Mouse (Mus musculus) forebrain, embryonic 13.5 days (tissue): Measurements from ENCODE around the gene Clhc1. TPM values are rescaled to one million over a fixed set of nuclear protein-coding genes. Genes with fewer than 3 reads are reported as not detected.
"Not testable (repeated sequence)": the region's sequence is repeated elsewhere in the genome, so short reads cannot be mapped to it uniquely, and the experiment has no call there.

ENCODE experiments used
- ATAC-seq: fragments of 200-750 bp; cut with Nextera tagmentation; 2 replicates; pipeline ENCODE4 v1.8.0; 2017
- H3K27ac ChIP-seq: fragments of 300-500 bp; sonication (generic); 2 replicates; pipeline ENCODE4 v1.5.1; 2015; ENCODE audit warnings: inconsistent platforms, mild to moderate bottlenecking, moderate library complexity
- H3K27me3 ChIP-seq: fragments of 300-500 bp; sonication (generic); 2 replicates; pipeline ENCODE4 v1.6.1; 2015; ENCODE audit warnings: mild to moderate bottlenecking, inconsistent platforms
- H3K36me3 ChIP-seq: fragments of 300-500 bp; sonication (generic); 2 replicates; pipeline ENCODE4 v1.6.1; 2015; ENCODE audit warnings: mild to moderate bottlenecking, inconsistent platforms; ENCODE audit not compliant: poor library complexity, severe bottlenecking
- H3K4me1 ChIP-seq: fragments of 300-500 bp; sonication (generic); 2 replicates; pipeline ENCODE4 v1.6.1; 2015; ENCODE audit warnings: inconsistent platforms
- H3K4me2 ChIP-seq: fragments of 300-500 bp; sonication (generic); 2 replicates; pipeline ENCODE4 v1.6.1; 2015; ENCODE audit warnings: inconsistent platforms, mild to moderate bottlenecking, moderate library complexity
- H3K4me3 ChIP-seq: fragments of 300-500 bp; sonication (generic); 2 replicates; pipeline ENCODE4 v1.5.1; 2015; ENCODE audit warnings: mild to moderate bottlenecking, inconsistent platforms
- H3K9ac ChIP-seq: fragments of 300-500 bp; sonication (generic); 2 replicates; pipeline ENCODE4 v1.6.1; 2015; ENCODE audit warnings: mild to moderate bottlenecking, inconsistent platforms
- H3K9me3 ChIP-seq: fragments of 300-500 bp; sonication (generic); replicated peaks from 2 replicates; pipeline ENCODE4 v1.6.1; 2016; ENCODE audit warnings: inconsistent platforms
- WGBS: fragments of 180-500 bp; shearing (Covaris S2); methylation state at CpG from one replicate; pipeline ENCODE4 v1.1.7; 2015; 5-methylcytosine and 5-hydroxymethylcytosine counted together
- polyA plus RNA-seq: library from polyadenylated mRNA; unstranded; fragments of >200 nt; fragmentation: Nextera tagmentation; extraction: Ambion mirVana; gene quantifications from 2 replicates; pipeline ENCODE4 v1.2.1, GENCODE M21; 2015

Clhc1 gene
- polyA plus RNA-seq, 1 experiment from 2014 or later: 0.50 TPM

GRCm38 (mm10) chr11:29544225-29544945 is 3.4 kb upstream of the Clhc1 start:
- H3K9ac ChIP-seq: no peak overlapping the region
- no peak overlapping the region for H3K4me2 ChIP-seq
- H3K9me3 ChIP-seq: no peaks in the 10 kb centered on the region
- H3K36me3 ChIP-seq: peaks cover 55% of the 10 kb centered on the region
- ATAC-seq: no peak
- H3K27me3 ChIP-seq: no peaks in the 10 kb centered on the region
- H3K4me1 ChIP-seq: peaks cover 16% of the 10 kb centered on the region
- no peak overlapping the region for H3K4me3 ChIP-seq
- 89% methylated on average over 3 of the region's 3 CpGs for WGBS
- H3K27ac ChIP-seq: no peak overlapping the region

- not testable (repeated sequence) for ATAC-seq
- H3K36me3 ChIP-seq: peaks cover 53% of the 10 kb centered on the region
Measured at GRCm38 (mm10) chr11:29545150-29545752, 2.5 kb upstream of the Clhc1 start.

GRCm38 (mm10) chr11:29546297-29546696 is 1.5 kb upstream of the Clhc1 start:
- Histone ChIP-seq H3K4me2 (peak overlapping the region; percentile 68), H3K36me3 (peaks cover 48% of the 10 kb centered on the region), H3K4me1 (peaks cover 16% of the 10 kb centered on the region), H3K9ac (peak overlapping the region; percentile 84), H3K4me3 (peak overlapping the region; percentile 70)
- H3K27ac ChIP-seq, H3K9me3 ChIP-seq, ATAC-seq, H3K27me3 ChIP-seq: not testable (repeated sequence)
- WGBS: 91% methylated on average over 2 of the region's 2 CpGs

More at GRCm38 (mm10) chr11:29545150-29545752, 2.5 kb upstream of the Clhc1 start:
- 87% methylated on average over 4 of the region's 4 CpGs for WGBS
- H3K27me3 ChIP-seq, H3K9ac ChIP-seq, H3K9me3 ChIP-seq, H3K27ac ChIP-seq, H3K4me2 ChIP-seq, H3K4me3 ChIP-seq: not testable (repeated sequence)
- peaks cover 16% of the 10 kb centered on the region for H3K4me1 ChIP-seq

- ATAC-seq: no peak
- WGBS: 27% methylated on average over 2 of the region's 2 CpGs
- H3K4me1 ChIP-seq: peaks cover 16% of the 10 kb centered on the region
- peaks cover 44% of the 10 kb centered on the region for H3K36me3 ChIP-seq
- H3K27me3 ChIP-seq: no peaks in the 10 kb centered on the region
- H3K9ac ChIP-seq: peak overlapping the region; percentile 84
- H3K4me2 ChIP-seq: peak overlapping the region; percentile 68
- H3K9me3 ChIP-seq: no peaks in the 10 kb centered on the region
- peak overlapping the region; percentile 70 for H3K4me3 ChIP-seq
- H3K27ac ChIP-seq: no peak overlapping the region
Measured at GRCm38 (mm10) chr11:29546762-29547161, 988 bp upstream of the Clhc1 start.

- Histone ChIP-seq H3K36me3 (peaks cover 42% of the 10 kb centered on the region), H3K27me3 (no peaks in the 10 kb centered on the region), H3K4me1 (peaks cover 16% of the 10 kb centered on the region), H3K4me3 (peak overlapping the region; percentile 70), H3K9me3 (no peaks in the 10 kb centered on the region), H3K9ac (peak overlapping the region; percentile 84), H3K4me2 (peak overlapping the region; percentile 68), H3K27ac (peak overlapping the region; percentile 81)
- peak; percentile 9 for ATAC-seq
- WGBS: under 1% methylated on average over 27 of the region's 27 CpGs
Measured at GRCm38 (mm10) chr11:29547249-29547751, 450 bp upstream of the Clhc1 start.

GRCm38 (mm10) chr11:29548504-29549424 is 1.0 kb downstream of the Clhc1 start:
- no peaks in the 10 kb centered on the region for H3K27me3 ChIP-seq
- H3K27ac ChIP-seq: peak overlapping the region; percentile 81; the same call in 1 of the 2 replicates
- H3K4me1 ChIP-seq: peaks cover 16% of the 10 kb centered on the region
- peak overlapping the region; percentile 84 for H3K9ac ChIP-seq
- no peaks in the 10 kb centered on the region for H3K9me3 ChIP-seq
- peaks cover 28% of the 10 kb centered on the region for H3K36me3 ChIP-seq
- 27% methylated on average over 23 of the region's 23 CpGs for WGBS
- peak overlapping the region; percentile 63 for H3K4me2 ChIP-seq
- H3K4me3 ChIP-seq: peak overlapping the region; percentile 70
- 0 out of 2 replicates have a peak, but pooled peaks have one; percentile 0 for ATAC-seq

GRCm38 (mm10) chr11:29549425-29549778 is 1.7 kb downstream of the Clhc1 start:
- no peak overlapping the region for H3K9ac ChIP-seq
- no peaks in the 10 kb centered on the region for H3K9me3 ChIP-seq
- H3K27me3 ChIP-seq: no peaks in the 10 kb centered on the region
- 93% methylated on average over 1 of the region's 1 CpGs for WGBS
- ATAC-seq: no peak
- H3K4me2 ChIP-seq: no peak overlapping the region
- peaks cover 22% of the 10 kb centered on the region for H3K36me3 ChIP-seq
- H3K4me1 ChIP-seq: peaks cover 16% of the 10 kb centered on the region
- no peak overlapping the region for H3K27ac ChIP-seq
- no peak overlapping the region for H3K4me3 ChIP-seq

GRCm38 (mm10) chr11:29560452-29560851 is 12.7 kb downstream of the Clhc1 start:
- H3K9ac ChIP-seq: no peak overlapping the region
- no peaks in the 10 kb centered on the region for H3K36me3 ChIP-seq
- no peak for ATAC-seq
- H3K9me3 ChIP-seq: no peaks in the 10 kb centered on the region
- no peak overlapping the region for H3K27ac ChIP-seq
- H3K4me3 ChIP-seq: no peak overlapping the region
- no peak overlapping the region for H3K4me2 ChIP-seq
- no peaks in the 10 kb centered on the region for H3K27me3 ChIP-seq
- H3K4me1 ChIP-seq: no peaks in the 10 kb centered on the region
- WGBS: 88% methylated on average over 9 of the region's 9 CpGs

GRCm38 (mm10) chr11:29560990-29561389 is 13.2 kb downstream of the Clhc1 start:
- H3K9ac ChIP-seq: no peak overlapping the region
- no peaks in the 10 kb centered on the region for H3K27me3 ChIP-seq
- no peak for ATAC-seq
- H3K27ac ChIP-seq: no peak overlapping the region
- no peaks in the 10 kb centered on the region for H3K4me1 ChIP-seq
- WGBS: 91% methylated on average over 3 of the region's 3 CpGs
- no peaks in the 10 kb centered on the region for H3K9me3 ChIP-seq
- no peaks in the 10 kb centered on the region for H3K36me3 ChIP-seq
- no peak overlapping the region for H3K4me3 ChIP-seq
- H3K4me2 ChIP-seq: no peak overlapping the region

GRCm38 (mm10) chr11:29563406-29563805 is 15.7 kb downstream of the Clhc1 start:
- Histone ChIP-seq H3K36me3 (no peaks in the 10 kb centered on the region), H3K27me3 (no peaks in the 10 kb centered on the region), H3K9ac (no peak overlapping the region), H3K4me1 (no peaks in the 10 kb centered on the region), H3K4me3 (no peak overlapping the region), H3K27ac (no peak overlapping the region), H3K9me3 (no peaks in the 10 kb centered on the region), H3K4me2 (no peak overlapping the region)
- ATAC-seq: no peak
- 87% methylated on average over 2 of the region's 2 CpGs for whole genome bisulfite sequencing

GRCm38 (mm10) chr11:29571536-29571935 is 23.8 kb downstream of the Clhc1 start:
- Histone ChIP-seq H3K9me3 (no peaks in the 10 kb centered on the region), H3K9ac (no peak overlapping the region), H3K36me3 (no peaks in the 10 kb centered on the region), H3K4me2 (no peak overlapping the region), H3K27me3 (no peaks in the 10 kb centered on the region), H3K4me3 (no peak overlapping the region), H3K4me1 (no peaks in the 10 kb centered on the region), H3K27ac (no peak overlapping the region)
- no peak for ATAC-seq
- WGBS: 83% methylated on average over 3 of the region's 3 CpGs

- Histone ChIP-seq H3K9me3 (no peaks in the 10 kb centered on the region), H3K4me3 (no peak overlapping the region), H3K9ac (no peak overlapping the region), H3K27me3 (no peaks in the 10 kb centered on the region), H3K36me3 (no peaks in the 10 kb centered on the region), H3K4me2 (no peak overlapping the region), H3K4me1 (no peaks in the 10 kb centered on the region), H3K27ac (no peak overlapping the region)
- ATAC-seq: no peak
- WGBS: 77% methylated on average over 2 of the region's 2 CpGs
Measured at GRCm38 (mm10) chr11:29572656-29573055, 24.9 kb downstream of the Clhc1 start.
